Mouse (Mus musculus) C2C12 (cell line): ENCODE data around the gene Pjvk. TPM values are rescaled to one million over a fixed set of nuclear protein-coding genes. Genes with fewer than 3 reads are reported as not detected.

Experiments
- H3K27me3 ChIP-seq: one replicate; pipeline ENCODE4 v1.6.1; 2011; ENCODE audit not compliant: control insufficient read depth, insufficient read depth, insufficient read length
- H3K36me3 ChIP-seq: one replicate; pipeline ENCODE4 v1.6.1; 2011; ENCODE audit not compliant: control insufficient read depth, insufficient read depth
- H3K4me3 ChIP-seq: one replicate; pipeline ENCODE4 v1.5.1; 2011; ENCODE audit warnings: mild to moderate bottlenecking, control low read depth; ENCODE audit not compliant: poor library complexity, insufficient read depth, severe bottlenecking
- H3K79me2 ChIP-seq: one replicate; pipeline ENCODE4 v1.6.1; 2011; ENCODE audit not compliant: control insufficient read depth, insufficient read depth
- H3K79me3 ChIP-seq: one replicate; pipeline ENCODE4 v1.6.1; 2011; ENCODE audit warnings: low read depth, control low read depth
- H3ac ChIP-seq: one replicate; pipeline ENCODE3; 2011; ENCODE audit warnings: low read depth; ENCODE audit not compliant: control insufficient read depth, insufficient read length
- CEBPB ChIP-seq: IDR thresholded peaks from one replicate; pipeline ENCODE4 v1.6.1; 2011; ENCODE audit warnings: low read depth, mild to moderate bottlenecking, control low read depth, moderate library complexity
- CTCF ChIP-seq: IDR thresholded peaks from one replicate; pipeline ENCODE4 v1.5.1; 2011; ENCODE audit not compliant: control insufficient read depth, insufficient read depth, insufficient read length
- FOSL1 ChIP-seq: IDR thresholded peaks from one replicate; pipeline ENCODE4 v1.8.0; 2011; ENCODE audit warnings: mild to moderate bottlenecking, low read length; ENCODE audit not compliant: poor library complexity, insufficient read depth, severe bottlenecking
- MAX ChIP-seq: IDR thresholded peaks from one replicate; pipeline ENCODE4 v1.6.1; 2011; ENCODE audit warnings: mild to moderate bottlenecking, control low read depth
- MYOD1 ChIP-seq: IDR thresholded peaks from one replicate; pipeline ENCODE4 v1.6.1; 2011; ENCODE audit warnings: low read depth; ENCODE audit not compliant: control insufficient read depth, insufficient read length
- MYOG ChIP-seq: IDR thresholded peaks from one replicate; pipeline ENCODE4 v1.6.1; 2011; ENCODE audit not compliant: control insufficient read depth, insufficient read length; ENCODE audit errors: extremely low read depth
- USF1 ChIP-seq: IDR thresholded peaks from one replicate; pipeline ENCODE4 v1.6.1; 2011; ENCODE audit warnings: low read depth, mild to moderate bottlenecking, control low read depth, moderate library complexity
- polyA plus RNA-seq: library from polyadenylated mRNA; unstranded; fragments of >200 nt; fragmentation: generic; extraction: Trizol; gene quantifications from one replicate; pipeline ENCODE4 v1.2.1, GENCODE M21; 2012; ENCODE audit warnings: missing spikeins

The Pjvk gene
- polyA plus RNA-seq, 1 experiment: 0.05 TPM

DNA sequence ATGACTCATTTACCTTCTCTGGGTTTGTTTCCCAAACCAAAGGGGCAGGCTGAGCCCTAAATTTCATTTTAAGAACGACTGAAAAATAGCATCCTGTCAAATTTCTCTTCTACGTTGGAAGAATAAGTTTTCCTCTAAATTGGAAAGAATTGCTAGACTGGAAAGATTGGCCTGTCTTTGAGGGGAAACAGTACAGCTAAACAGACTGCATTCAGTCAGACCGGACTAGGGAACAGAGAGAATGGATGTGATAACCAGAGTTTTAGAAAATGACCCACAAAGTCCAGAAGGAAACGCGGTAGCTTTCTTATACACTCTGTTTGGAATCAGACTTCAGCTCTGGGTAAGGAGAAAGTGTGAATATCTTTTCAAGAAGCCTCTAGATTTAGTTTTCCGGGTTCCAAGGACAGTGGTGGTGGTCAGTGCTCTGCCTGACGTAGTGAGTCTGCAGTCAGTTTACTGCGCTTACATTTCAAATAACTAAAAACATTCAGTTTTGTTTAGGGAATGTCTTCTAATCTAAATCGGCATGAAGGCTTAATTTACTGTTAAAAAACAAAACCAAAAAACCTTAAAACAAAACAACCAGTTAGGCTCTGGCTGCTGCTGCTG is 24.0 kb downstream of the Pjvk start:
- peak overlapping the region; percentile 40 for H3K4me3 ChIP-seq
- no peaks in the 10 kb centered on the region for H3K27me3 ChIP-seq
- peak overlapping the region; percentile 48 for H3ac ChIP-seq
- peaks cover 29% of the 10 kb centered on the region for H3K79me2 ChIP-seq
- peaks cover 17% of the 10 kb centered on the region for H3K79me3 ChIP-seq
- H3K36me3 ChIP-seq: no peaks in the 10 kb centered on the region
- TF ChIP-seq MAX (no peak), CTCF (no peak), FOSL1 (no peak), MYOD1 (no peak), USF1 (no peak), CEBPB (no peak), MYOG (no peak)

DNA sequence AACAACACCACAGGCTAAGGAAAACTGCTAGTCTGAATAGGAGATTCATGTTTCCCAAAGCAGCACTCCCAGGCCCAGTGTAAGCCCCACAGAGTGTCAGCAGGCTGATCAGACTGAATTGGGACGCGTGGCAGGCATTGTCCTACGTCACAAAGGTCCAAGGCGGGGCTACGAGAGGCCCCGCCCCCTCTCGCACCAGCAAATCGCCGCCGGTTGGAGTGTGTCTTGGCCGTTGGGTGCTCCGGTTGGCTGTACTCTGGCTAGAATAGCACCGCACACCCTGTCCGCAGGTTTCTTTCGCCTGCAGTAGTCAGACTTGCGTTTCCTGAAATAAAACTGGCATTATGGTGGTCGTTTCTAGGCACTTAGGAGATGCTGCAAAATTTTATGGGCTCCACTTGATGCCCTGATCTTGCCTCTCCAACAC is 24.7 kb downstream of the Pjvk start, which contains the start of gene Fkbp7:
Gene Fkbp7, minus strand, starts transcription at position 151 of the 427 bp plus-strand sequence.
- Histone ChIP-seq H3ac (peak within 1 kb of the TSS; percentile 48), H3K27me3 (no peaks in the 10 kb centered on the region), H3K36me3 (peaks cover 2% of the 10 kb centered on the region), H3K4me3 (peak within 1 kb of the TSS; percentile 40), H3K79me2 (peaks cover 36% of the 10 kb centered on the region), H3K79me3 (peaks cover 24% of the 10 kb centered on the region)
- TF ChIP-seq CEBPB: no peak
- TF ChIP-seq MAX: peak; percentile 80

DNA sequence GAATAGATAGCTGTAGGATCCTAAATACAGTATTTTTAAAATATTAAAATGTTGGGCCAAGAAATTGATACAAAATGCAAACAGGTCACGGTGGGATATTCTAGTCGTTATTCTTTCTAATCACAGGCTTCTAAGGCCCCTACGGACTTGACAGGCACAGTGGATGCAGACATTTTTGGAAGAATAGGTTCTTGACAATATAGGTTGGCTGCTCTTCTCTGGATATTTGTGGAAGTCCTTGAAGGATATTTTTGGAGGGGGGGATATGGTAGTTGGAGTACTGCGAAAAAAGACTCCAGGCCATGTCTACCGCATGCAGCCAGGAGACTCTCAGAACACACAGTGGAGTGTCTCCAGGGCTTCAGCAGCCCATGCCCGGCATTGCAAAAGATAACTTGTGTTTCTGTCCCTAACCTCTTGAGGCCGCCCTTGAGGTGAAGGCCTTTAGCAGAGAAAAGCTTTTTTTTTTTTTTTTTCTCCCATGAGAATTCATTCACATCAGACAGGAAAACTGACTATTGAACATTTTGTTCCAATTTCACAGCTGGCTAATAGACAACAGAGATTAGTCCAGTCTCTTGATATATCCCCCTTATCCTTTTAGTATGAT is 25.3 kb downstream of the Pjvk start:
- Histone ChIP-seq H3ac (no peak overlapping the region), H3K36me3 (peaks cover 8% of the 10 kb centered on the region), H3K27me3 (no peaks in the 10 kb centered on the region), H3K79me3 (peaks cover 30% of the 10 kb centered on the region), H3K79me2 (peaks cover 42% of the 10 kb centered on the region), H3K4me3 (peak overlapping the region; percentile 40)
- TF ChIP-seq MYOD1: no peak
- TF ChIP-seq MYOG: no peak
- TF ChIP-seq USF1: no peak
- no peak for TF ChIP-seq MAX
- no peak for TF ChIP-seq CEBPB
- no peak for TF ChIP-seq CTCF
- TF ChIP-seq FOSL1: no peak

DNA sequence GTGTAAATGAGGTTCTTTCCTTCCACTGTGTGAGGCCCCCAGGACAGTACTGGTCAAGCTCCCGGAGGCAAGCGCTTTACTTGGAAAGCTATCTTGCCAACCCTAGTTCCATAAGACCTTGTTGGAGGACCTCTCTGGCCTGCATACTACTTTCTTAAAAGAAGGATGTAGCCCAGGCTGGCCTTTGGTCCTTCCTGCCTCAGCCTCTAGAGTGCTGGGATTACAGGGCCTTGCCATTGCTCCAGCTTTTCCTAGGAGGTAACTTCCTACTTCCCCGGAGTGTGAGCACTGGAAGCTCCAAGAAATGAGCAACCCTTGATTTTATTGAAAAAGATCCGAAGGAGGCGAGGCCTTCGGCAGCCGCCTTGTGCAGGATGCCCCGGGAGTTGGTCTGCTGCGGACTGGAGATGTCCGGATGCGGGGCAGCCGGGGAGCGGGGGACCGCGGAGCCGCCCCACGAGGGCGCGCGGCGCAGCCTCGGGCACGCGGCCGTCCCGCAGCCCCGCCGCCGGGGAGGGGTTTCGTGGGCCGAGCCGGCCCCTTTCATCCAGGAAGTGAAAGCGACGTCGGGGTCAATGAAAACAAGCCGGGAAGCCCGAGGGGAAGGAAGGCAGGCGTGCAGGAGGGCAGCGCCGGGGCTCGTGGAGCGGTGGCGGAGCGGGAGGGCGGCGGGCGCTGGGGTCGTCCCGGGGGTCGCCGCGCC is 26.6 kb downstream of the Pjvk start, which contains the start of gene Plekha3:
Gene Plekha3, plus strand, starts transcription at position 557 of the 703 bp plus-strand sequence.
- TF ChIP-seq MYOD1 (no peak), MAX (peak; percentile 71)
- H3K4me3 ChIP-seq: peak within 1 kb of the TSS; percentile 68
- peaks cover 21% of the 10 kb centered on the region for H3K36me3 ChIP-seq
- no peaks in the 10 kb centered on the region for H3K27me3 ChIP-seq
- peaks cover 55% of the 10 kb centered on the region for H3K79me2 ChIP-seq
- peak within 1 kb of the TSS; percentile 85 for H3ac ChIP-seq
- peaks cover 43% of the 10 kb centered on the region for H3K79me3 ChIP-seq

DNA sequence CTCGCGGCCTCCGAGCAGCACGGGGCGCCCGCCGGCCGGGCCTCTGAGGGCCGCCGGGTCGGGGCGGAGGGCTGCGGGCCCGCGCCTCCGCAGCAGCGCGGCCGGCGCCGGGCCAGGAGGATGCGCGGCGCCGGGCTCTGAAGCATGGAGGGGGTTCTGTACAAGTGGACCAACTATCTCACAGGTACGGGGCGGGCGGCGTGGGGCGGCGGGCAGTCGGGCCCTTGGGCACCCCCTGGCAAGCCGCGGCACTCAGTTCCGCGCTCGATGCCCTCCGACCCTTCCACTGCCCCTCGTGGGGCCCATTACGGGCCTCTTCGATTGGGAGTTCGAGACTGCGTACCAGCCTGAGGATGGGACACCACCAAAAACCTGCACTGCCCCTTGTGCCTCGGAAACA is 27.2 kb downstream of the Pjvk start:
- TF ChIP-seq MAX (no peak), MYOD1 (no peak), FOSL1 (no peak), MYOG (no peak), CTCF (no peak), CEBPB (no peak), USF1 (no peak)
- Histone ChIP-seq H3K79me2 (peaks cover 61% of the 10 kb centered on the region), H3K36me3 (peaks cover 27% of the 10 kb centered on the region), H3K4me3 (peak overlapping the region; percentile 68), H3K27me3 (no peaks in the 10 kb centered on the region), H3K79me3 (peaks cover 49% of the 10 kb centered on the region), H3ac (peak overlapping the region; percentile 85)
